Mouse (Mus musculus): ENCODE results near the gene Rnaseh2b.

GRCm38 (mm10) chr14:62243530-62243929 lies 48.9 kb upstream of the Rnaseh2b start:
- TF ChIP-seq CTCF (IDR thresholded peaks at IDR 0.05; ENCODE audit: control insufficient read depth, insufficient read depth, insufficient read length) (no peak), USF1 (IDR thresholded peaks at IDR 0.05; ENCODE audit: low read depth) (no peak), CEBPB (IDR thresholded peaks at IDR 0.05; ENCODE audit: low read depth) (no peak), MYOD1 (IDR thresholded peaks at IDR 0.05; ENCODE audit: control insufficient read depth, insufficient read length, low read depth) (no peak), MYOG (IDR thresholded peaks at IDR 0.05; ENCODE audit: control insufficient read depth, extremely low read depth, insufficient read length) (no peak), FOSL1 (IDR thresholded peaks at IDR 0.05; ENCODE audit: insufficient read depth, low read length, poor library complexity, severe bottlenecking) (no peak), MAX (IDR thresholded peaks at IDR 0.05) (no peak)

All from C2C12 (cell line).